Mouse (Mus musculus) urinary bladder, postnatal 36 days (tissue): Measurements from ENCODE around the gene Gm17374.
"Not testable (repeated sequence)": the region's sequence is repeated elsewhere in the genome, so short reads cannot be mapped to it uniquely, and the experiment has no call there.

Source experiments
- DNase-seq, 2 experiments: peaks; one replicate each; pipeline ENCODE4 v3.0.0; 2022; ENCODE audit warnings: low spot score in 2 of 2, mixed read lengths in 1 of 2

Gene Gm17374

GRCm38 (mm10) chr2:140151743-140152142 is at the start of gene Gm17374:
Gm17374 (plus strand) TSS chr2:140152043.
- DNase-seq = not testable (repeated sequence)

- no peak for DNase-seq
Observed at GRCm38 (mm10) chr2:140104951-140105350, 46.9 kb upstream of the Gm17374 start.

GRCm38 (mm10) chr2:140107641-140108040 is 44.2 kb upstream of the Gm17374 start:
- DNase-seq = no peak

- DNase-seq = no peak
Observed at GRCm38 (mm10) chr2:140108945-140109344, 42.9 kb upstream of the Gm17374 start.

- DNase-seq = no peak
Observed at GRCm38 (mm10) chr2:140113851-140114250, 38.0 kb upstream of the Gm17374 start.

GRCm38 (mm10) chr2:140125516-140125915 is 26.3 kb upstream of the Gm17374 start:
- no peak for DNase-seq

GRCm38 (mm10) chr2:140159186-140159730 is 7.4 kb downstream of the Gm17374 start:
- DNase-seq = no peak

GRCm38 (mm10) chr2:140163351-140163854 is 11.6 kb downstream of the Gm17374 start:
- no peak for DNase-seq

- DNase-seq = no peak
Observed at GRCm38 (mm10) chr2:140169057-140169456, 17.2 kb downstream of the Gm17374 start.

- DNase-seq = peak; percentile 97
Observed at GRCm38 (mm10) chr2:140170127-140170802, 18.4 kb downstream of the Gm17374 start, which contains the start of the genes Esf1 and Ndufaf5. Esf1 (minus strand) TSS chr2:140170564. Ndufaf5 (plus strand) TSS chr2:140170649.

- DNase-seq = no peak
Observed at GRCm38 (mm10) chr2:140170803-140171553, 19.1 kb downstream of the Gm17374 start.

GRCm38 (mm10) chr2:140185685-140186210 is 33.9 kb downstream of the Gm17374 start:
- not testable (repeated sequence) for DNase-seq

GRCm38 (mm10) chr2:140200713-140201112 is 48.9 kb downstream of the Gm17374 start:
- DNase-seq = no peak

GRCm38 (mm10) chr2:140202573-140202972 is 50.7 kb downstream of the Gm17374 start:
- no peak for DNase-seq
